Mouse (Mus musculus) lung, postnatal 0 days (tissue): ENCODE results near the gene Opcml.

ENCODE experiments used
- CTCF ChIP-seq: IDR thresholded peaks from 2 replicates; pipeline ENCODE4 v1.5.1; 2016; ENCODE audit warnings: antibody characterized with exemption, mild to moderate bottlenecking
- EP300 ChIP-seq: IDR thresholded peaks from 2 replicates; pipeline ENCODE4 v1.6.1; 2016; ENCODE audit warnings: antibody characterized with exemption, mild to moderate bottlenecking, control low read depth

DNA sequence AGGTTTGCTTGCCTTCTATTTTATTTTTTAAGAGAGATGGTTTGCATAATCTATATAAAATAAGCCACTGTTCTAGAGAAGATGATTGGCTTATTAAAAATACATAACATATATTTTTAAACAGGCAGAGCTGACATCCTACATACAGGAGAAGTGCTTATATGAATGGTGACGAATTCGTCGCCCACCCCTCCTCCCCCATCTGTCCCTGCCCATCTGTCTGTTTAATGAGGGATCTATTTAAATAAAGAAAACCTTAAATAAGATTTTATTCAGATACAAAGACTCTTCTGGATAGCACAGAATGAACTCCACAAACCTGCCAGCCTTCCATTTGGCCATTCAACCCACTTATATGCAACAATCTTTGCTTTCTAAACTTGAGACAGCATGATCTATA is 872.3 kb downstream of the Opcml start:
- TF ChIP-seq CTCF (no peak), EP300 (no peak)
